ENCODE assay signal across 17 mouse cellular contexts in the genomic region with DNA sequence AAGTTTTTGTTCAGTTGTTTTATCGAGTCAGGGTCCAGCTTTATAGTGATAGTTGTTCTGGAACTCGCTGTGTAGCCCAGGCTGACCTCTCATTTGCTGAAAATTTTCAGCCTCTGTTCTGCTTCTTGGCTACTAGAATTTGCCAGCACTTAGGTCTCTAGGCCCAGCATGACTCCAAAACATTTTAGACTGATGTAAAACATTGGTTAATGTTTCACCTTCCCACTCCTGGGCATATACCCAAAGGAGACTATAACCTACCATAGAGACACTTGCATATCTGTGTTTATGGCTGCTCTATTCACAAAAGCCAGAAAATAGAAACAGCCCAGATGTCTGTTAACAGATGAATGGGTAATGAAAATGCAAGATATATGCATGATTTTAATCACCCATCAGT. TPM values are rescaled to one million over a fixed set of nuclear protein-coding genes. Genes with fewer than 3 reads are reported as not detected.
DNase-seq lines count a peak whose midpoint lies in the region; ATAC-seq and TF ChIP-seq lines count a peak whose summit lies in the region.
"Had no signal": no experiment of that assay in that cellular context is flagged by ENCODE, and none has a peak within 500 bp of the region (broad histone marks: within the 10 kb centered on the region; RNA-seq: fewer than 3 reads in every experiment).

No protein-coding gene starts in this region.

- H3K27ac ChIP-seq in kidney, embryonic 15.5 days = no peak overlapping the region
- H3K27ac ChIP-seq in forebrain, embryonic 15.5 days (replicated peaks) = peak overlapping the region; percentile 95
- peak overlapping the region; percentile 89; the same call in 1 of the 2 replicates for H3K27ac ChIP-seq in midbrain, embryonic 15.5 days
- H3K27ac ChIP-seq: gastrocnemius, adult 2 months; limb, embryonic 15.5 days; stomach, postnatal 0 days had no signal

- no peaks in the 10 kb centered on the region for H3K9me3 ChIP-seq in kidney, embryonic 15.5 days (replicated peaks)
- H3K9me3 ChIP-seq in forebrain, embryonic 15.5 days = no peaks in the 10 kb centered on the region
- no peaks in the 10 kb centered on the region for H3K9me3 ChIP-seq in midbrain, embryonic 15.5 days
- H3K9me3 ChIP-seq: limb, embryonic 15.5 days had no signal

- TF ChIP-seq CTCF in brain, embryonic 14.5 days (IDR thresholded peaks at IDR 0.05; ENCODE audit: borderline replicate concordance, extremely low read depth, insufficient read depth, insufficient read length) = no peak

- no peaks in the 10 kb centered on the region for H3K36me3 ChIP-seq in kidney, embryonic 15.5 days
- no peaks in the 10 kb centered on the region for H3K36me3 ChIP-seq in forebrain, embryonic 15.5 days
- H3K36me3 ChIP-seq in midbrain, embryonic 15.5 days (replicated peaks) = no peaks in the 10 kb centered on the region
- H3K36me3 ChIP-seq: limb, embryonic 15.5 days had no signal

- no peak overlapping the region for H3K4me3 ChIP-seq in kidney, embryonic 15.5 days (replicated peaks)
- H3K4me3 ChIP-seq in forebrain, embryonic 15.5 days = peak overlapping the region; percentile 48; the same call in 1 of the 2 replicates
- H3K4me3 ChIP-seq in midbrain, embryonic 15.5 days = peak overlapping the region; percentile 40; the same call in 1 of the 2 replicates
- H3K4me3 ChIP-seq: gastrocnemius, adult 2 months had no signal

- WGBS in kidney, embryonic 15.5 days = 81% methylated on average over 2 of the region's 2 CpGs
- WGBS in forebrain, embryonic 15.5 days = 42% methylated on average over 2 of the region's 2 CpGs
- WGBS in midbrain, embryonic 15.5 days = 75% methylated on average over 2 of the region's 2 CpGs

- H3K27me3 ChIP-seq in kidney, embryonic 15.5 days = peaks cover 7% of the 10 kb centered on the region; the same call in 1 of the 2 replicates
- no peaks in the 10 kb centered on the region for H3K27me3 ChIP-seq in forebrain, embryonic 15.5 days
- H3K27me3 ChIP-seq in midbrain, embryonic 15.5 days (replicated peaks) = no peaks in the 10 kb centered on the region
- H3K27me3 ChIP-seq: limb, embryonic 15.5 days had no signal

- H3K9ac ChIP-seq in kidney, embryonic 15.5 days = no peak overlapping the region
- H3K9ac ChIP-seq in forebrain, embryonic 15.5 days (replicated peaks) = 0 out of 2 replicates have a peak overlapping the region, but pooled peaks have one; percentile 63
- 0 out of 2 replicates have a peak overlapping the region, but pooled peaks have one; percentile 49 for H3K9ac ChIP-seq in midbrain, embryonic 15.5 days
- H3K9ac ChIP-seq: limb, embryonic 15.5 days; liver, postnatal 0 days had no signal

- no peak overlapping the region for H3K4me2 ChIP-seq in kidney, embryonic 15.5 days
- H3K4me2 ChIP-seq in forebrain, embryonic 15.5 days (replicated peaks) = peak overlapping the region; percentile 16
- peak overlapping the region; percentile 41 for H3K4me2 ChIP-seq in midbrain, embryonic 15.5 days
- H3K4me2 ChIP-seq: heart, embryonic 11.5 days; limb, embryonic 15.5 days had no signal

- peak; percentile 1 to 10 for DNase-seq in kidney, adult 8-10 months
- DNase-seq in brain, embryonic 14.5 days (ENCODE audit: low read depth) = peak; percentile 40
- no peak for DNase-seq in thymus, postnatal 4 days
- no peak for DNase-seq in right cerebral cortex, adult 2 months (ENCODE audit: low spot score in 2 of 2)
- DNase-seq: gastrocnemius, adult 2 months; heart, postnatal 10 days; liver, postnatal 0 days; lung, postnatal 14 days; thymus, postnatal 14 days had no signal

- no peaks in the 10 kb centered on the region for H3K4me1 ChIP-seq in kidney, embryonic 15.5 days
- H3K4me1 ChIP-seq in forebrain, embryonic 15.5 days = peaks cover 20% of the 10 kb centered on the region; the same call in 1 of the 2 replicates
- H3K4me1 ChIP-seq in midbrain, embryonic 15.5 days = peaks cover 3% of the 10 kb centered on the region; the same call in 1 of the 2 replicates
- H3K4me1 ChIP-seq: limb, embryonic 15.5 days had no signal

- TF ChIP-seq POLR2A in brain, embryonic 14.5 days (IDR thresholded peaks at IDR 0.05; ENCODE audit: borderline replicate concordance, extremely low read depth, insufficient read depth, insufficient read length, poor library complexity, severe bottlenecking) = no peak

- no peak for ATAC-seq in kidney, embryonic 15.5 days (replicated peaks; ENCODE audit: low FRiP score)
- no peak for ATAC-seq in forebrain, embryonic 15.5 days (replicated peaks)
- ATAC-seq in midbrain, embryonic 15.5 days (replicated peaks) = no peak
- ATAC-seq: liver, postnatal 0 days had no signal

RNA-seq across cellular contexts. Expression of a gene that starts 0.6 kb away (rescaled TPM):
- 4.9 and 6.0 TPM in 2 replicates for polyA plus RNA-seq in kidney, embryonic 15.5 days (2015; fragmentation: Nextera tagmentation; extraction: Ambion mirVana)
- polyA plus RNA-seq in brain, embryonic 14.5 days (2012; rRNA removed) = 239 and 313 TPM in 2 replicates
- polyA plus RNA-seq in forebrain, embryonic 15.5 days (2015; fragmentation: Nextera tagmentation; extraction: Ambion mirVana) = 353 and 362 TPM in 2 replicates
- polyA plus RNA-seq in midbrain, embryonic 15.5 days (2015; fragmentation: Nextera tagmentation; extraction: Ambion mirVana) = 274 and 311 TPM in 2 replicates
- polyA plus RNA-seq: C2C12; gonadal fat pad, adult 2 months had no signal

Comparison
In these comparisons a context has a peak if more than half of its experiments do, and no peak if none do; other contexts are left out.
1. DNase-seq: peak in kidney, adult 8-10 months (2 of 2) and brain, embryonic 14.5 days (single experiment); none in thymus, postnatal 4 days (single experiment) and right cerebral cortex, adult 2 months (0 of 2).
2. RNA of a gene that starts 0.6 kb away (polyA plus RNA-seq): 353 to 362 TPM in forebrain, embryonic 15.5 days, 239 to 313 TPM in brain, embryonic 14.5 days and 274 to 311 TPM in midbrain, embryonic 15.5 days; 4.9 to 6.0 TPM in kidney, embryonic 15.5 days; every median in the first group is over 10 times any median in the second.